Mouse (Mus musculus): ENCODE data around the gene Six6. TPM values are rescaled to one million over a fixed set of nuclear protein-coding genes. Genes with fewer than 3 reads are reported as not detected.

Gene Six6
- polyA plus RNA-seq, 1 experiment from 2014 or later: 1.6 TPM

DNA sequence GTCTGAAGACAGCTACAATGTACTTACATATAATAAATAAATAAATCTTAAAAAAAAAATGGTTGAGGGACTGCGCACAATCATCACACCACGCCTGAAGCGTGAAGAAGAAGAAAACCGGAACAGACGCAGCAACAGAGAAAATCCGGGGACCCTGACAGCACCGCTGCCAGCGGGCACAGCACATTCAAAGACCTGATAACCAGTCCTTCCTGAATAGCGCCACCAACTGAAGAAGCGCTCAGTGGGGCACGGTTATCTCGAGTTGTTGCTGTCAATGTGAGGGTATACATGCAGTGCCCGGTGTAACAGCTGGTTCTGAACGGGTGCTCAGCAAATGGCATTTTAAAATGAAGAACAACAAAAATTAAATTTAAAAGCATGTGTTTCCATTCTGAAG, 30.9 kb downstream of the Six6 start:
- no peaks in the 10 kb centered on the region for H3K36me3 ChIP-seq (replicated peaks)
- no peak overlapping the region for H3K9ac ChIP-seq
- H3K4me1 ChIP-seq: no peaks in the 10 kb centered on the region
- ATAC-seq (ENCODE audit: low FRiP score): no peak
- H3K4me2 ChIP-seq: no peak overlapping the region
- no peak overlapping the region for H3K27ac ChIP-seq
- WGBS: 58% methylated on average over 14 of the region's 14 CpGs
- H3K27me3 ChIP-seq: peaks cover 64% of the 10 kb centered on the region
- no peaks in the 10 kb centered on the region for H3K9me3 ChIP-seq
- no peak overlapping the region for H3K4me3 ChIP-seq (replicated peaks)

DNA sequence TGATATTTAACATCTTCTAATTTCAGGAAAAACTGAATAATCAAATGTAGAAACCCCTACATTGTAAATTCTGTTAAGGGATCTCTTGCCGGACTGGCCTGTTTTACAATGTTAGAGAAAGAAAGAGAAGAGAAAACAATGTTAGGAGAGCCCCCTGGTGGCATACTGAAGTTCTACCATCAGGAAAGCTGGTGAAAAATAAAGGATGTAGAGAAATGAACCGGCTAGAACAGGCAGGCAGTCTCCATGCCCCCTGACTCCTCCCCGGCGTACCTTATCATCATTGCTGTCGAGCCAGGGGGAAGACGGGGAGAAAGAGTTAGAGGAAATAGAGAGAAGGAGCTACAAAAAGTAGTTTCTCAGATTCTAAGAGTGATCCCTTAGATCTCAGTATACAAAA, 33.5 kb downstream of the Six6 start:
- Histone ChIP-seq H3K36me3 (replicated peaks) (no peaks in the 10 kb centered on the region), H3K4me2 (no peak overlapping the region), H3K4me3 (replicated peaks) (no peak overlapping the region), H3K27ac (no peak overlapping the region), H3K9me3 (no peaks in the 10 kb centered on the region), H3K9ac (no peak overlapping the region), H3K27me3 (peaks cover 67% of the 10 kb centered on the region), H3K4me1 (0 out of 2 replicates have a peak, but pooled peaks cover 4% of the 10 kb centered on the region)
- ATAC-seq (ENCODE audit: low FRiP score): no peak
- 9% methylated on average over 6 of the region's 6 CpGs for WGBS

DNA sequence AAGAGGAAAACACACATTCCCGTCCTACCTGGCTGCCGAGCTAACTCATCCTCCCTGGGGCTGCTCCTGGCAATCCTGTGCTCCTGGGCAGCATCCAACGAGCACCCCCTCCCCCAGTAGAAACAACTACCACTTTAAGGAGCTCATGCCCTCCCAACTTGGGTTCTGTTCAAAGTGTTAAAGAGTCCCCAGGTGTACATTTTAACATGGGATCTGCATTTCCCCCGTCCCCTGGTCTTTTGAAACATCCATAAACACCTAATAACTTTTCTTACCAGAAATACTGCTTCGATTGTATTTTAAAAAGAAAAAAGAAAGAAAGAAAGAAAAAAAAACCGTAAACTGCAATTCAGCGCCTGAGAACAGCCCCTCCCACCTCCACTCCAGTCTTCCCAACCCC, 36.5 kb downstream of the Six6 start:
- peak overlapping the region; percentile 38 for H3K4me2 ChIP-seq
- no peak overlapping the region for H3K4me3 ChIP-seq (replicated peaks)
- H3K27me3 ChIP-seq: peaks cover 57% of the 10 kb centered on the region

DNA sequence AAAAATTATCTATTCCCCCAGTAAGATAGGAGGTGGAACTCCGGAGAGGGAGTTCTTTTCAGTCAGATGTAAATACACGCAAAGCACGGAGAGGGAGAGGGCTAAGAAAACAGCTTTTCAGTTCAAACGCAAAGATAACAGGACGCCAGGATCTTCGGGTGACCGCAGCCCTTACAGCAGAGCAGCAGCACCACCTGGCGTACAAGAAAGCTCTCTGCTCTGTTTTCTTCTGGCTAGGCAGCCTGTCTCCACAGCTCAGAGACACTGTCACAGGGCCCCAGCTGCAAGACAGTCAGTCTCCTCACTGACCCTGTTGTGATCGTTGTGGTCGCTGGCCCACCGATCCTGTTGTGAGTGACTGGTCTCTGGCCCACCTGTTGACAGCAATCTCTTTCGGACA, 37.0 kb downstream of the Six6 start:
- Histone ChIP-seq H3K9ac (no peak overlapping the region), H3K4me1 (0 out of 2 replicates have a peak, but pooled peaks cover 4% of the 10 kb centered on the region), H3K9me3 (no peaks in the 10 kb centered on the region), H3K27ac (no peak overlapping the region), H3K36me3 (replicated peaks) (no peaks in the 10 kb centered on the region), H3K4me3 (replicated peaks) (no peak overlapping the region; the same call in 1 of the 2 replicates), H3K27me3 (peaks cover 51% of the 10 kb centered on the region), H3K4me2 (peak overlapping the region; percentile 38)
- ATAC-seq (ENCODE audit: low FRiP score): peak; percentile 60; the same call in 1 of the 2 replicates
- WGBS: 3% methylated on average over 12 of the region's 12 CpGs

More for the DNA sequence above, 36.5 kb downstream of the Six6 start:
- Histone ChIP-seq H3K27ac (no peak overlapping the region), H3K4me1 (0 out of 2 replicates have a peak, but pooled peaks cover 4% of the 10 kb centered on the region), H3K9me3 (no peaks in the 10 kb centered on the region), H3K36me3 (replicated peaks) (no peaks in the 10 kb centered on the region), H3K9ac (no peak overlapping the region)
- 4% methylated on average over 7 of the region's 7 CpGs for WGBS
- ATAC-seq (ENCODE audit: low FRiP score): no peak

- Histone ChIP-seq H3K9ac (no peak overlapping the region), H3K4me3 (replicated peaks) (no peak overlapping the region), H3K36me3 (replicated peaks) (no peaks in the 10 kb centered on the region), H3K27ac (no peak overlapping the region), H3K4me1 (0 out of 2 replicates have a peak, but pooled peaks cover 4% of the 10 kb centered on the region), H3K9me3 (no peaks in the 10 kb centered on the region), H3K4me2 (no peak overlapping the region), H3K27me3 (peaks cover 49% of the 10 kb centered on the region)
- no peak for ATAC-seq (ENCODE audit: low FRiP score)
- 84% methylated on average over 3 of the region's 3 CpGs for WGBS
Measured at GRCm38 (mm10) chr12:72977851-72978250, 38.2 kb downstream of the Six6 start.

DNA sequence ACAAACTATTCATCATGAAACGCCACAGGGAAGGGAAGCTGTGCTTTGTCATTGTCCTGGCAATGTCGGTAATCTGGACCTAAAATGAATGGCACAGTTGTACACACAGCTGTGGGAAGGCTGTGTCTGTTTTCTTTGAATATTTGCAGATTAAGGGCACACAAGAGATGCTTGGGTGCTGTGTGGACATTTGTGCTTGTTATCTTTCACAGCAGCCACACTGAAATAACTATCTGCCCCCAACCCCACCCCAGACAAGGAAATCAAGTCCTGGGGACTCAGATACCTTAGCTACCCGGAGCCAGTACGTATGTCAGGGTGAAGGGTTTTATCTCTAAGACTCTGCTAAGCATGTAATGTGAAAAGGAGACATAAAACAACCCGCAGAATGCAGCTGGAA, 39.5 kb downstream of the Six6 start:
- no peaks in the 10 kb centered on the region for H3K36me3 ChIP-seq (replicated peaks)
- no peak overlapping the region for H3K9ac ChIP-seq
- no peak overlapping the region for H3K4me2 ChIP-seq
- ATAC-seq (ENCODE audit: low FRiP score): no peak
- no peaks in the 10 kb centered on the region for H3K9me3 ChIP-seq
- H3K27me3 ChIP-seq: peaks cover 38% of the 10 kb centered on the region
- 76% methylated on average over 5 of the region's 5 CpGs for WGBS
- no peak overlapping the region for H3K27ac ChIP-seq
- H3K4me1 ChIP-seq: 0 out of 2 replicates have a peak, but pooled peaks cover 4% of the 10 kb centered on the region
- no peak overlapping the region for H3K4me3 ChIP-seq (replicated peaks)

DNA sequence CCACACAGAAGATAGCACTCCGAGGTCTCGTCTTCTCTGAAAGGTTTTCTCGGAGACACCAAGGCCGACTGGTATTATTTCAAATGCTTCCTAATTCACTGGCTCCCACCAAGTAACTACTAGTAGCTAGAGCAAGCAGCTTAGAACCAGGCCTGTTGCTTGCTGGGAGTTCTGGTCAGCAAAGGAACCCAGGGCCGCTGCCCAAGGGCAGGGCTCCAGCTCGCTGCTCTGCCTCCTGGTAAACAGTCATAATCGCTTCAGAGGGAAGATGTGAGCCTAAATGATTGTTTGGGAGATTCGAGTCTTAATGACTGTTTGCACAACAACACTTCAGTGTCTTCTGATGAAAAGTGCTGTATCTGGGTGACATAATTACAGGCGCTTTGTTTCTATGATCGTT, 42.9 kb downstream of the Six6 start:
- Histone ChIP-seq H3K4me3 (replicated peaks) (no peak overlapping the region), H3K27ac (no peak overlapping the region), H3K4me1 (no peaks in the 10 kb centered on the region), H3K4me2 (no peak overlapping the region), H3K27me3 (peaks cover 17% of the 10 kb centered on the region), H3K36me3 (replicated peaks) (no peaks in the 10 kb centered on the region), H3K9me3 (no peaks in the 10 kb centered on the region), H3K9ac (no peak overlapping the region)
- 81% methylated on average over 10 of the region's 10 CpGs for WGBS
- ATAC-seq (ENCODE audit: low FRiP score): no peak

- no peaks in the 10 kb centered on the region for H3K36me3 ChIP-seq (replicated peaks)
- H3K4me1 ChIP-seq: no peaks in the 10 kb centered on the region
- no peak overlapping the region for H3K9ac ChIP-seq
- no peaks in the 10 kb centered on the region for H3K9me3 ChIP-seq
- H3K27me3 ChIP-seq: peaks cover 12% of the 10 kb centered on the region; the same call in 1 of the 2 replicates
- H3K4me3 ChIP-seq (replicated peaks): no peak overlapping the region
- no peak overlapping the region for H3K27ac ChIP-seq
- no peak overlapping the region for H3K4me2 ChIP-seq
- ATAC-seq (ENCODE audit: low FRiP score): no peak
- 85% methylated on average over 8 of the region's 8 CpGs for WGBS
Measured at GRCm38 (mm10) chr12:72983071-72983857, 43.6 kb downstream of the Six6 start.

Other genes with a start within 250 kb of the Six6 start
- 63.4 and 80.9 TPM in 2 replicates for gene Ppm1a, start 182.4 kb upstream of the Six6 start, polyA plus RNA-seq (2016; fragmentation: Nextera tagmentation; extraction: Ambion mirVana)
- 2.3 and 3.2 TPM in 2 replicates for gene 4930447C04Rik, start 882 bp downstream of the Six6 start, polyA plus RNA-seq (2016; fragmentation: Nextera tagmentation; extraction: Ambion mirVana)
- gene Six1, start 114.0 kb downstream of the Six6 start, polyA plus RNA-seq (2016; fragmentation: Nextera tagmentation; extraction: Ambion mirVana): 8.5 and 11.0 TPM in 2 replicates
- 3.2 and 4.0 TPM in 2 replicates for gene Six4, start 173.6 kb downstream of the Six6 start, polyA plus RNA-seq (2016; fragmentation: Nextera tagmentation; extraction: Ambion mirVana)
- gene Mnat1, start 183.8 kb downstream of the Six6 start, polyA plus RNA-seq (2016; fragmentation: Nextera tagmentation; extraction: Ambion mirVana): 26.7 and 28.3 TPM in 2 replicates

Measured in forebrain, embryonic 12.5 days (tissue).